Mouse (Mus musculus) cerebellum, adult 9-11 months (tissue): ENCODE measurements at regions not wholly inside any gene's neighbourhood (a gene's known extent, or its start where the extent isn't known, plus 50 kb on each side); places are given as distances from the start of the nearest gene placed in this dataset.

ENCODE experiments used
- DNase-seq: peaks from one replicate; pipeline ENCODE4 v3.0.0; 2022

DNA sequence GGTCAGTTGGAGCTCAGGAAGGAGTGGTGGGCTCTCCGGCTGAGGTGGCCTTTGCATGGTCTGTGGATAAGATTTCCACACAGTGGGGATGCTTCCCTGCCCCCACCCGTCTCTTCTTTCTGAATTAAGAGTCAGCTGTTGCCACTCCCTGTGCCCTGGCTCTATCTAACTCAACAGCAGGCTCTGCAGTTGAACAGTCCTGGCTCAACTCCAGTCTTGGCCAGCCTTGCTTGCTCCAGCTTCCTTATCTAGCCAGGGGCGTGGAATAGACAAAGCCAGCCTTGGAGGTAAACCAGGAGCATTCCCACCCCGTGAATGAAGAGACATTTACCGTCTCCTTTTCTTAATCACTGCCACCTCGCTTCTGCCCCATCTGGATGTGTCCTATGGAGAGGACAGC lies 89.7 kb downstream of the Mn1 start:
- no peak for DNase-seq

DNA sequence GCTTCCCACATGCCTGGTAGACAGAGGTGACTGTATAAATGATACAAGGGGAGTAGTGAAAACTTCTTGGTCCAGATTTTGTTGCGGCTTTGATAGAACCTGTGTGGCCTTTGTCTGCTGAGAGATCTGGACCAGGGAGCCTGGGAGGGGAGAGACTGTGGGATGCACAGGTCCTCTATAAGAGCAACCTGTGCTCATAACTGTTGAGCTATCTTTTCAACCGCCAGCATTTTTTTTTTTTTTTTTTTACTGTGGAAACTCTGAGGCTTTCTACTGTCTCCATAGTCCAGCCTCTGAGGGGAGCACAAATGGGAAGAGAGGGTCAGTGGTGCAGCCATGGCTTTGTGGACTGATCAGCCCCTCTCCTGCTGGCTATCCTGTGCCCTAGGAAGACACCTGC lies 90.2 kb downstream of the Mn1 start:
- DNase-seq: no peak

DNA sequence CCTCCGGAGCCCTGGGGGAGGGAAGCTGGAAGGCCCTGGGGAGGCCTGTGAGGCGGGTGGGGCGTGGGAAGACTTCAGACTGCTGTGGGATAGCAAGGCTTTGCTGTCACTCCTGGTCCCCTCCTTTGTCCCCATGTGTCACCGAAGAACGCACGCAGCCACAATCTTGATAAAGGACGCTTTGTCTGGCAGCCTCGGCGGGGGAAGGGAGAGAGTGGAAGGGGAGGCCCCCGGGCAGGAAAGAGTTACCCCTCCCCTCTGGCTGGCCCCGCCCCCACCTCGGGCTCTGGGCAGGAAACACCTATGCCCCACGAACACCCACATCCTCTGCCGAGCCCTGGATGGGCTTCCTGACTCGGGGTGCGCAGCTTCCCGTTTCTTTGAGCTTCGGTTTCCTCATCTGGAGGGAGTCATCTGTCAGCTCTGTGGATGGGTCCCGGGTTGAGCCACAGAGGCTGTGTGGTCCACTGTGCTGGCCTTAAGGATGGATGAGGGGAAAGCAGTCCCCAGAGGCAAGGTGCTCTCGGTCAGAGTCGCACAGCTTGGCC lies 91.9 kb downstream of the Mn1 start:
- no peak for DNase-seq

DNA sequence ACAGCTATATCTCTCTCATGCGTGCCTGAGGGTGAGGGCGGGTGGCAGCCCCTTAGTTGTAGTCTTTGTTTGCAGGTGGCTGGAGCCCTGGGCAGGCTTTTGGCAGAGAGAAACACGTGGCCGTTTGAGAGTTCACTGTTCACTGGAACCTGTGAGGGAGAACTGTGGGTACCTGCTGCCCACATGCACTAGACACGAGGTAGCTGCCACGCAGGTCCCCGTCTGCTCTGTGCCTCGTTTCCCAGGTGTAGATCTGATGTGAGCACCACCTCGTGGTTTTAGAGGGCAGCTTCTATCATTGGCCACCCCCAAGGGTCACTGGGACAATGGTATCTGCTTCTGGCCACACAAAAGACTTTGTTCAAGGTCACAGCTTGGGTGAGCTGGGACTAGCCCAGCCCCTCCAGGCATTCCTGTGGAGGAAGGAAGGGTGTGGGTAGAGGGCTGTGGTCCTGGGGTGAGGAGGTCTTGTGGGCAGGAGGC lies 92.5 kb downstream of the Mn1 start:
- DNase-seq: no peak

DNA sequence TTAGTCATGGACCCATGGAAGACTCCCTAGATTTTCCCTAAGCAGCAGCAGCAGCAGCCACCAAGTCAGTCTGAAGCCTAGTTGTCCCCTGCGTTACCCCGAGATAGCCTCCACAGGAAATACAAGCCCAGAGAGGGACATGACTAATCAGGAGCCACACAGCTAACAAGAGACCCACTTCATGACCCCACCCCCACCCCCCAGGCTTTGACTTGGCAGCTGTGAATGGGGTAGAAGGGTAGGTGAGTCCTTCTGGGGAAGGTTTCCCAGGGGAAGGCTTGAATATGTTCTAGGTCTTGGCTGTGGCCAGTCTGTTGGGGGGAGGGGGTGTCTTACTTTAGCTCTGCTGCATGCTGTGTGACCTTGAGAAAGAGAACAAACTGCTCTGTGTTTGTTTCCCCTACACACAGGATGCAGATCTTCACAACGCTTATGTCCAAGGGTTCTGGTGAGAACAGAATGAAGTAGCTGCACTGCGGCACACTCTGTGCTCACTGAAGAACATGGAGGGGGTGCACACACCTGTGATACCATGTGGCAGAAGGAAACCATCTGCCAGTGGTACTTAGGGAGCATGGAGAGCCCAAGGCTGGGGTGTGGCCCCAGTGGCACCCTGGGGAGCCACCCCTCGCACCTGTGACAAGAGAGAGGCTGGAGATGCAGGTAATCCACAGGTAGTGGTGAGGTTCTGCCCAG lies 93.2 kb downstream of the Mn1 start:
- DNase-seq: no peak

DNA sequence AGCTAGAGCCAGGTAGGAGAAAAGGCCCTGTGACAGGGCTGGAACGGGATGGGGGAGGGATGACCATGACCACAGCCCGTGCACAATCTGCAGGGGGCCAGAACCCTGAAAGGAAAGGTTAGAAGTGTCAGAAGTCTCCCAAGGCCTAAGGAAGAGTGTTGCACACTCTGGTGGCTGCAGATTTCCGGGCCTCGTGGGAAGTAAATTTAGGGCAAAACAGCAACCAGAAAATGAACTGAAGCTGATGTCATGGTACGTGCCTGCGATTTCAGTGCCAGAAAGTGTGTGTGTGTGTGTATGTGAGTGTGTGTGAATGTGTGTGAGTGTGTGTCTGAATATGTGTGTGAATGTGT lies 93.7 kb downstream of the Mn1 start:
- no peak for DNase-seq

DNA sequence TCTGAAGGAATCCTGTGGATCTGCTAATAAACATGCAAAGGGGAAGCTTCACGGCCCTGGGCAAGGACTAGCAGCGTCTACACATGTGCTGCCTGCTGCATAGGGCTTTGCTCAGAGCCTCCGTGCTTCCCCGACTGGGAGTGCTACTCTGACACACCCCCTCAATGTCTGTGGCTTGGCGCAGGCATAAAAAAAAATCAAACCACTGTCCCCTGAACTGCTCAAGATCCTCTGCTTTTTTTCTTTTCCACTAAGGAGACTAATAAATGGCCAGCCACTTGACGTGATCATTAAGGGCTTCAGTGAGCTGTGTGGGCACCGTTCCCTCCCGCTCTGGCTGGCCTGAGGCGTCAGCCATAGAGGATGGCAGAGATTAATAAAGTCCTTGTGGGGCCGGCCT lies 94.8 kb downstream of the Mn1 start:
- no peak for DNase-seq

DNA sequence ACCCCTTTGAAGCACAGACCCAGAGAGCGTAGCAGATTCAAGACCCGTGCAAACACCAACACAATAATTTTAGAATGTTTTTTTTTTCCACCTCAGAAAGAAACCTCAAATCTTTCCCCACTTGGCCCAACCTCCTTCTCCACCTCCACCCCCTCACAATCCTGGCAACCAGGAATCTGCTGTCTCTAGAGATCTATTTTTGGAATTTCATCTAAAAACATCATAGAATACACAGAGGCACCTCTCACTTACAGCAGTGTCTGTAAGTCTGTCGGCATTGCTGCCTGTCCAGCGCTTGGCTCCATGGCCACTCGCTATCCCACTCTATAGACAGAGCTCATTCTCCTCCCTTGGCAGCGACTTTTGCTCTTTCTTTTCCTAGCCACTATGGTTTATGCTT lies 96.8 kb downstream of the Mn1 start:
- DNase-seq: no peak

DNA sequence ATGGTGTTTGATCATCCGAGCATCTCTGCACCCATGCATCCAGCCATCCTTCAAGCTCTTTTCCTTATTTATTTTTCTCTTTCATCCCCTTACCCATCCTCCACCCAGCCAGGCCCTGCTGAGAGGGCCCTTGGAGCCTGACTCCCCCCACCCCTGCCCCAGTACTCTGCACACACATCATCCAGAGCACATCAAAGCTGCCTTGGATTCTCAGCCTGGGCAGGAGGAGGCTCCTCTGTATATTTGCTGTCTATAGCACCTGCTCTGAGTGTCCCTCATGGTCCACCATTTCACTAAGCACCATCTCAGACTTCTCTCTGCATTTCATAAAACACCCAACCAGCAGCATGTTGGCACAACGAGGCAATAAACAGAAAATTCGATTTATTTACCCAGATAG lies 101.9 kb downstream of the Mn1 start:
- no peak for DNase-seq

DNA sequence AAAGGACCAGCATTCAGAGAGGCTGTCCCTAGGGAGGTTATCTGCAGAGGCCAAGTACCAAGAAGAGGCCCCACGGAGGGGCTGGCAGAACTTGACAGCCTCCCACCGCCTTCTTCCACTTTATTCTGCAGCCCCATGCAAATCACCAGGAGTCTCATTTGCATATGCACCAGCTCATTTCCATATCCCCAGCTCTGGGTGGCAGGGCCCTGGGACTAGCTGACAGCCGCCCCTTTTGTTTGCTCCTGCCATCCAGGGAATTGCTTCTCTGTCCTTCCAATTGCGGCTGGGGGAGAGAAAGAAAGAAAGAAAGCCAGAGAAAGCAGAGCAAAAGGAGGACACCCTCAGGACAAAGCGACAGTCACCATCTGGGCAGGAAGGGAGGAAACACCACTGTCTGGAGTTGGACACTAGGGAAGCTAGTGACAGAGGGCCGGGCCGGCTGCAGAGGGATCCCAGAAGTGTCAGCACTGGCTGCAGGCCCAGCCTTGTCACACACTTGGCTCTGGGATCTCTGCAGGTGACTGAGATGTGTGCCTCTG lies 102.4 kb downstream of the Mn1 start:
- no peak for DNase-seq

DNA sequence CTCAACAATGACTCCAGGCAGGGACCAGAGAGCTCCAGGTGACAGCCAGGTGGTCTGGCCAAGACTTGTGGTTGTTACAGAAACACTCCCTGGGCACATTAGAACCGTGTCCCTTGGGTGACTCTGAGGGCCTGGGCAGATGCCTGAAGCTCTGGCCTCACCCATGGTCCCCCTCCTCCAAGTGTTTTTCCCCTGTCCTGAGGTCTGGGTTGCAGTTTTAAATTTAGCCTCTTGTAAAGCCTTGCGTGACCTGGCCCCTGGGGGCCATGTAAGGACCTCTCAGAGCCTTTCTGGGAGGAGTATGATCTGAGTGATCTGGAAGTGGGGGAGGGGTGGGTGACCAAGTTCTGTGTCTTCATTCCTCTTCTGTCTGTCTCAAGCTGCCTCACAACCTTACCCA lies 104.7 kb downstream of the Mn1 start:
- DNase-seq: no peak

DNA sequence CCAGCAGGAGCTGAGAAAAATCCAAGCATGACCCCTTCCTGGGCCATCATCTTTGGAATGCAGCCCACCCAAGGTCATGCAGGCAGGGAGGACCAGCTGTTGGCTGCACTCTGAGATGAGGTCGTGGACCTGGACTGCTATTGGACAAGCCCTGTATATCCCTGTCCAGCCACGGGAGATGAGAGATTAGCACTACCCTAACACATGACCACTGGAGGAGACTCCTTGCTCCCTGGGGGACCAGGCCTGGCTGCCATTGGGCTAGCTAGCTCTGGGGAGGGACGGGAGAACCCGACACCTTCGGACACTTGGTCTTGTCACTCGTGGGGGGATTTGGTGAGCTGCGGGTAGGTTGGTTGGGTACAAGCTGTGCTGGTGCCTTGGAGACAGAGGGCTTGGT lies 105.4 kb downstream of the Mn1 start:
- no peak for DNase-seq

DNA sequence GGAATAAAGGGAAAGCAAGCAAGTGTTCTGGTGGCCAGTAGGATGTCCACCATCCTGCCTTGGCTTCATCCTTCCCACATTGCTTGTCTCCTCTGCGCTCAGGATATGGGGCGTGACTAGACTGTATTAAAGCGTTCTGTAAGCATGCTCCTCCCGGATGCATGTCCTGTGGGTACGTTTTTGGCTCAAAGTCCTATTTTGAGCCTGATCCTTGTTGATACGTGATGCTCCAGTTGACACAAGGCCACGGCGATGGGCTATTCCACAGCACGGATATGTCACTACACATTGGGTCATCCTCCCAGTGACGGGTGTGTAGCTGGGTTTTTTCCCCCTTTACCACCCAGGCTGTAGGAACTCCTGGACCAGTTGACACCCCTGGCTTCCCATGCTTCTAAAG lies 110.6 kb downstream of the Mn1 start:
- DNase-seq: no peak

DNA sequence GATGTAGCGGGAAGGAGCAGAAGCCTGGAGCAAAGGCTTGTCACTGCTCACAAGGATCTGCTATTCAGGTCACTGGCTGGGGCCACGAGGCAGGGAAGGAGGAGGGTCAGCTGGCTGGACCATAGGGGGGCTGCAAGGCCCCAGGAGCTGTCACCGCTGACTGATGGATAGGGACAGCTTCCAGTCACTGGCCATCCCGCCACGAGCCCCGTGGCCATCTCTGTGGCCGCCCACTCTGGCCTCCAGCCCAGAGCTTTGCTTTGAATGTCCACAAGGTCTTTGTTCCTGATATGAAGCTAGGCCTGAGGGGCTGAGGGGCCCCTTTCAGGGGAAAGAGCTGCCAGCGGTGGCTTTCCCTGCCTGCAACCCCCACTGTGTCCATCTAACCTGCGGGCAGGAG lies 111.9 kb downstream of the Mn1 start:
- DNase-seq: peak; percentile 17

DNA sequence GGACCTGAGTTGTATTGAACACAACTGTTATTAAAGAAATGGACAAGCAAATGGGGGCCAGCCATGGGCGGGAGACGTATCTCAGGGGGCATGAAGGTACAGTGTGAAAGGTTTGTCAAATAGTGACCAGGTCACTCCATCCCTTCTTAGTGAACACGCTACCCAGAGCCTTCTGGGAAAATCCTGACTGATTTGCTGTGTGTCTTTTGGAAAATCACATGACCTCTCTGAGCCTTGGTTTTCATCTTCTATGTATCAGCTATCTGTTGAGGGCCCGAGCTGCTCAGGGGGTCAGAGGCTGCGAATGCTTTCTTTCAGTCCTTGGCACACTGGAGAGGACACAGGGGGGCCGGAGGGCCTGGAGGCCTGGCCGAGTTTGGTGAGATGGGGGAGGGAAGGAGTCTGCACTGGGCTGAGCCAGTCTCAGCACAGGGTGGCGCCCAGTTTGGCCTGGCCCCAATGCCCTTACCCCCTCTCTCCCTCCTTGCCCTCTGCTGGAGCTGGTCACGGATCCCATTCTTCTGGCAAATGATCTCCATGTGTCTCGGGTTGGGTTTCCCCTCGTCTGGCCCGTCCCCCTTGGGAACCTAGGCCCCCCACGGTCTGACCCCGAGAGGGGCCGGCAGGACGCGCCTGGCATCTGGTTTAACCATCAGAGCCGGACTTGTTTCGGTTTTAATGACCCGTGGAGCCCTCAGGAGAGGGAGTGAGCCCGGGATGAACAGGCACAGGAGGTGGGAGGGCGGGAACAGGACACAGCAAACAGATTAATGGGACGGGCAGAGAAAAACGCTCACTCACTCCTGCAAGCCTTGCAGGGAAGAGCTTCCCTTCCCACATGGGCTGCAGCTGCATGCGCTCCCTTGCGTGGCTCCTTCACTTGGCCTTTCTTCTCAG lies 113.7 kb downstream of the Mn1 start:
- no peak for DNase-seq

DNA sequence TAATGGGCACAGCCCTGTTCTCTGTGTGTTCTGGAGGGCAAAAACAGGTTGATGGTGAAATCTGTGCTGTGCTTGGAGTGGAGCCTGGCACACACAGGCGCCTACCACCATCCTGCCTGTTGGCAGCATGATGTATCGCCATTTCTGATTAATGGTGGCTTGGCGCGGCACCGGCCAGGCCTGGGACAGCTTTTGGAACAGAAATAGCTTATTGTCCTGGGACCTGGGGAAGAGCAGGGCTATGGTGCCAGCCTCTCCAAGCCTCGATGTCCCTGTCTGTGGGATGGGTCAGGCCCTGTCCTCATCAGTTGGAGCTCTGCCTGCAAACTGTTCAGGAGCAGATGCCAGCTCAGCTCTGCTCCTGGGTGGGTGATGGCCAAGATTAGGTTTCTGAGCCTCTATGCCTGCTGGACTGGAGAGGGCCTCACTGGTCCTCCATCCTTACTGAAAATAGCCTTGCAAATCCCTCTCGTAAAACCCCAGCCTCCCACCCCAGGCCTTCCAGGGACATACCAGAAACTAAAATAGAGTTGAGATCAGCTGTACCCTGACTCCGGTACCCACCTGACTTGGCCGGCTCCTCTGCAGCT lies 115.4 kb downstream of the Mn1 start:
- DNase-seq: peak; percentile 27

DNA sequence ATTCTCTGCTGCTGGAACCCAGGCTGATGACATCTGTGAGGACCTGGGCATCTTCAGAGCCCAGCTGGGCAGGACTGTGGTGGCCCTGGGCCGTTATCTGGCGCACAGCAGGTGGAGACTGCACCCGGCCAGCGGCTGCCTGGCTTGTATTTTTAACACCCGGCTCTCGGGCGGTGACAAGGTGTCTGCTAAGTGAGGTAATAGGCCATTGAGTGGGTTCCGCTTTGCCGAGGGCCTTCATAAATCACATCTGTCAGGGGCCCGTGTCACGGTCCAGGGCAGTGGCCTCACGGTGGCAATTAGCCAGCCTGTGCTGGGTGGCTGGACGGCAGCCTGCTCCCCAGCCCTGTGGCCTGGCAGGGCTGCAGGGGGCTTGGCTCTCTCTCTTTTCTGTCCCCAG lies 118.8 kb downstream of the Mn1 start:
- no peak for DNase-seq

DNA sequence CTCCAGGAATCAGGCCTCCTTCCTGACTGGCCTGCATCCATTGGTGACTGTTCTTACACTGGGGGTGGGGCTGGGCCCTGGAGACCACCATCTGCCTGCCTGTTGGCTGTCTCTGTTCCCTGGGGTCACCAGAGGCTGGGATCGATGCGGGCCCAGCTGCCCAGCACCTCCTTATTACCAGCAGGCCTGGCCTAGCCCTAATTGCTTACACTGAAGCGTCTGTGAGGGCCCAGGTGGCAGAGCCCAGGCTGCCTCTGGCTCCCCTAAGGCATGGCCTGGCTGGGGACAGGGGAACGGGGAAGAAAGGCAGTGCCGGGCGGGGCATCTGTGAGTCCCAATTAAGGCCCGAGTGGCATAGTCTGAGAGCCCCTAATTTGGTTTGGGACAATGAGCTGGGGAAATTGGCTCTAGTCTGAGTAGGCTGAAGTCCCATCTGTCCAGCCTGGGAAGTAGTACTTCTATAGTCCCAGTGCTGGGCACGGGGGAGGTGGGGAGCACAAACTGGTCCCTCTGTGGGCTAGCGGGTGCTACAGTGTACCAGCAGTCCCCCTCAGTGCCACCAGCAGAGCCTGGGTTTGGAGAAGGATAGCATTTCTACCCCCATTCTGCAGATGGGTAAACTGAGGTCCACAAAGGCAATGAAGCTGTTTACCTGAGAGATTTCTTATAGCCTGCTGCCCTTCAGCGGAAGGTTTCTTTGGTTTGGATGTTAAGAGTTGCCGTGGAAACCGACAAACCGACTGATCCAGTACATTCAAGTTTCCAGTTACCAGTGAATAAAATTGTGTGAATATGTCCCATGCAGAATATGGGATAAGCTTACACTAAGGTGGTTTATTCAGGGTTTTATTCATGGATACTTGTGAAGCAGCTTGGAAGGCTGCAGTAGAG lies 121.6 kb downstream of the Mn1 start:
- no peak for DNase-seq

DNA sequence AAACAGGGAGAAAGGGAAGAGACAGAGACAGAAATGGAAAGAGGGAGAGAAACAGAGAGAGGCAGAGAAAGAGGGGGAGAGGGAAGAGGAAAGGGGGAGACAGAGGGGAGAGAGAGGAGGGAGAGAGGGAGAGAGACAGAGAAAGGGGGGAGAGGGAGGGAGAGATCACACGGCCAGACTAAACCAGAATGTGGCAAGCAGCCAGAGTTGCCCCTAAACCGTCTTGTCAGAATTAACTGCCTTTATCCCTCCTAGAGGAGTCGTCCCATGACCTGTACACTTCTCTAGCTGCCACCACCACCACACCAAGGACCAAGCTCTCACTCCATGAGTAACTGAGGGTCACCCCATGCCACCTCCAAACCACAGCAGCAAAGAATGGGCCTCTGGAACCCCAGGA lies 123.3 kb downstream of the Mn1 start:
- no peak for DNase-seq

DNA sequence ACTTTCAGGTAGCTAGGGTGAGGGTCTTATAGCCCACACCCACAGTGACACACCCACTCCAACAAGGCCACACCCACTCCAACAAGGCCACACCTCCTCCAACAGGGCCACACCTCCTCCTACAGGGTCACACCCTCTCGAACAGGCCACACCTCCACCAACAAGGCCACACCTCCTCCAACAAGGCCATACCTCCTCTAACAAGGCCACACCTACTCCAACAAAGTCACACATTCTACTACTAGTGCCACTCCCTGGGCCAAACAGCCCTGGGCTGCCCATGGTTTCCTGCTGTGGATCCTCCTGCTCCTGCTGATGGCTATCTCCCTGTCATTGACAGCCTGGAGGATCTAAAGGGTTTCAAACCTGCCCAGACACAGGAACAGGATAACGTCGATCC lies 124.9 kb downstream of the Mn1 start:
- no peak for DNase-seq

DNA sequence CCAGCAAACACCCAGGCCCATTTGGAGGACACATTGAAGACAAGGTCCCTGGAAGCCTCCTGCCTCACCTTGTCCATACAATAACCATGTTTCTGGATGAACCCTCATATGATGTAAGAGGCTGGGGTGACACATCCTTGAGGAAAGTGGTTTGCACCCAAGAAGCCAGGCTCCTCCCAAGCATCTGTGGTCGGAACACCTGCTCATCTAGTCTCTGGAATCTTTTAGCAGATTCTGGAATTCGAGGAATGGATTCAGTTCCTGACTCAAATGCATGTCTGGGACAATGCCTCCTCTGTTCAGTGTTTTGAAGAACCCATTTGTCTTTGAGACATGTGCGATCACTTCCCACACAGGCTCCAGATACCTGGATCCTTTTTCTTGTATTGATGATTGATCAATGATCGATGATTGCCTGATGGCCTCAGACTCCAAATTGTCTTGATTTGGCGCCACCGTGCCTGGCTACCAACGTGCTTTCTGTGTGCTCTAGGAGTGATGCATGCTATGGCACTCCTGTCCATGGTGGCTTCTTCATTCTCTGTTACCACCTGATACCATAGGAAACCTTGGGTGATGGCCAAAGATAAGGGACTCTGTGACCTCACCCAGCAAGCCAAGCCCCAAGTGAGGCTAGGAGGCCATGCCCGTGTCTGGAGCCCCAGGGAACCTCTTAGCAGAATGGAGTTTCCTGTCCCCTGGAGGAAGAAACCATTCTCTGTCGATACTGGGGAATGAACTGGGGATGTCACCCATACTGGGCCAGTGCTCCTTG lies 126.7 kb downstream of the Mn1 start:
- DNase-seq: no peak
